Mouse (Mus musculus) myocyte (in vitro differentiated cells): ENCODE results near the gene Glt28d2.

ENCODE experiments used
- E2F4 ChIP-seq: IDR thresholded peaks from one replicate; pipeline ENCODE4 v1.6.1; 2011; ENCODE audit warnings: mild to moderate bottlenecking, control low read depth, moderate library complexity; ENCODE audit not compliant: insufficient read depth
- MAX ChIP-seq: IDR thresholded peaks from one replicate; pipeline ENCODE4 v1.6.1; 2011; ENCODE audit warnings: low read depth, mild to moderate bottlenecking, control low read depth
- MYOD1 ChIP-seq, 3 experiments: IDR thresholded peaks; one replicate each; pipeline ENCODE4 v1.6.1; 2011; ENCODE audit warnings: control low read depth in 2 of 3, low read depth in 2 of 3, mild to moderate bottlenecking in 2 of 3, moderate library complexity in 1 of 3; ENCODE audit not compliant: insufficient read length in 2 of 3, control insufficient read depth in 1 of 3
- MYOG ChIP-seq, 3 experiments: IDR thresholded peaks; one replicate each; pipeline ENCODE4 v1.6.1; 2011; ENCODE audit warnings: control low read depth in 2 of 3, low read depth in 2 of 3, mild to moderate bottlenecking in 2 of 3; ENCODE audit not compliant: insufficient read length in 2 of 3, control insufficient read depth in 1 of 3, insufficient read depth in 1 of 3
- POLR2A ChIP-seq: IDR thresholded peaks from one replicate; pipeline ENCODE4 v1.6.1; 2011; ENCODE audit warnings: low read depth, mild to moderate bottlenecking, control low read depth, moderate library complexity; ENCODE audit not compliant: insufficient read length
- SRF ChIP-seq: IDR thresholded peaks from one replicate; pipeline ENCODE4 v1.6.1; 2011; ENCODE audit warnings: low read depth; ENCODE audit not compliant: control insufficient read depth, insufficient read length
- TCF12 ChIP-seq: IDR thresholded peaks from one replicate; pipeline ENCODE4 v1.6.1; 2011; ENCODE audit warnings: mild to moderate bottlenecking, control low read depth; ENCODE audit not compliant: poor library complexity, insufficient read depth, severe bottlenecking
- USF1 ChIP-seq: IDR thresholded peaks from one replicate; pipeline ENCODE4 v1.6.1; 2011; ENCODE audit warnings: low read depth, mild to moderate bottlenecking, control low read depth, moderate library complexity

- TF ChIP-seq USF1: no peak
- no peak for TF ChIP-seq POLR2A
- TF ChIP-seq E2F4: no peak
- TF ChIP-seq MYOG (IDR thresholded peaks at IDR 0.05; ENCODE audit: control insufficient read depth in 1 of 3, insufficient read depth in 1 of 3, insufficient read length in 2 of 3, low read depth in 2 of 3): no peak
- no peak for TF ChIP-seq SRF
- TF ChIP-seq MAX: no peak
- TF ChIP-seq TCF12: no peak
- no peak for TF ChIP-seq MYOD1 (IDR thresholded peaks at IDR 0.05; ENCODE audit: control insufficient read depth in 1 of 3, insufficient read length in 2 of 3, low read depth in 2 of 3)
These were observed 55.5 kb downstream of the Glt28d2 start for GRCm38 (mm10) chr3:85831785-85832184.
